Mouse (Mus musculus) CD8-positive naive resting alpha-beta T cell, adult 2 months (primary cell): ENCODE data around the gene Atad1.

Source experiments
- DNase-seq, 2 experiments: peaks; one replicate each; pipeline ENCODE4 v3.0.0; 2022; ENCODE audit warnings: low read depth in 2 of 2, low spot score in 2 of 2

The Atad1 gene

GRCm38 (mm10) chr19:32626768-32627331, 112.7 kb downstream of the Atad1 start:
- DNase-seq, result peak in 1 of 2 experiments; percentile 2

- DNase-seq, result no peak
These were observed 117.4 kb downstream of the Atad1 start for GRCm38 (mm10) chr19:32622142-32622541.
